Mouse (Mus musculus) lung, adult 2 months (tissue): Measurements from ENCODE around the gene Dapp1.

Experiments
- CTCF ChIP-seq: fragments of 200-500 bp; IDR thresholded peaks from 2 replicates; pipeline ENCODE4 v1.5.1; 2011; ENCODE audit warnings: mild to moderate bottlenecking, low read length, control low read depth; ENCODE audit not compliant: insufficient read depth
- POLR2A ChIP-seq: fragments of 200-500 bp; IDR thresholded peaks from 2 replicates; pipeline ENCODE4 v1.6.1; 2011; ENCODE audit warnings: low read depth, mild to moderate bottlenecking, control low read depth, low read length, borderline replicate concordance; ENCODE audit errors: extremely low read depth

DNA sequence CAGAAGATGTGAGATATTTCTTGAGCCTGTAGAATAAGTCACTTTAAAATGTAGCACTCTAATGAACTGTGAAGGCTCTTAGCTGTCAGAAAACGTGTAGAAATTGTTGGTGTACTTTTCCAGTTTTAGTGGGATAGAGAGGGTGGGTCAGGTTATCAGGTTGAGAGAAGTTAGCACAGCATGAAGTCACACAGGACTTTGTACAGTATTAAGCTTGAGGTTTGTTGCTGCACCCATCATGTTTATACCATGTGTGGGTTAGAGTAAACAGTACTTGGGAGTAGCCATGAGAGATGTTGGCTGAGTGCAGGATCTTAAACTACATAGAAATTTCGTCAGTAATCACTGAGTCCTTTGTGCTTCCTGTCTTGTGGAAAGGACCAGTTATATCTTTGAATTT lies 68.3 kb downstream of the Dapp1 start:
- TF ChIP-seq CTCF (no peak), POLR2A (no peak)
